Mouse (Mus musculus): Measurements from ENCODE around the gene Dspp.

DNA sequence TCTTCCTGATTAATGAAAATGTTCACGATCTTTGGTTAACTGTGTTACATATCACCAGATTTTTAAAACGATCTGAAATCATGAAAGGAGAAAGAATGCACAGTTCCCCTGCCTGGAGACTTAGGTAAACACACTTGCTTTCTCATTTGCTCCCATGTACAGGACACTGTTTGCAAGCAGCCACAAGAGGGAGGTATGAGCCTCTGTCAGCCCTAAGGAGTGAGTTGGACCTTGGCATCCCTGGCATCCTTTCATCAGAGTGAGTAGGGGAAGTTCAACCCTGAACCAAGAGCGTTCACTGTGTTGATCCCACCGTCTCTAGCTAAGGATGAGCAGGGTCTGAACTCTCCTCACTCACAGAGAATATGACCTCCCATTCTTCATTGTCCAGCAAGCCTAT, 39.0 kb upstream of the Dspp start:
- TF ChIP-seq CTCF (IDR thresholded peaks at IDR 0.05; ENCODE audit: low read depth) = peak; percentile 62
- no peak for TF ChIP-seq EP300 (IDR thresholded peaks at IDR 0.05; ENCODE audit: low read depth)

Measured in liver, postnatal 0 days (tissue).